ENCODE assay signal across 14 mouse cellular contexts in the genomic region with DNA sequence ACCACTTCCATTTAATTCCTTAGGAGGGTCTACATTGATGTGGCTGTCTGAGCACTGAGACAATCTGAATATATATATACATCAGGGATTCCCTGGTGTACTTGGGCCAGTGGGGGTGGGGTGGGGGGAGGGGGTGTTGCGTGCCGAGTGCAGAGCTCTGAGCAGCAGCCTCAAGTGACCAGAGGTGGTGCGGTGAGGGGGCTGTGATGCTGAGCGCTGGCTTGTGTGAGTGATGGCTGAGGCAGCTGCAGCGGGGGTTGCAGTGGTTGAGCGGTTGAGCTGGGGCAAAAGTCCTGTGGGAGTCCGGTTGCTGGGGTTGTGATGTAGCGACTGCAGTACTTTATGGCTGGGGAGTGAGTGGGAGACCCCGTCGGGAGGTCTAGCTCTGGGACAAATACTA. TPM values are rescaled to one million over a fixed set of nuclear protein-coding genes. Genes with fewer than 3 reads are reported as not detected.
A peak's percentile ranks its signal among the peaks of the same experiment; 100 is the strongest.
DNase-seq lines count a peak whose midpoint lies in the region; ATAC-seq lines count a peak whose summit lies in the region.
"Had no signal": no experiment of that assay in that cellular context is flagged by ENCODE, and none has a peak within 500 bp of the region (broad histone marks: within the 10 kb centered on the region; RNA-seq: fewer than 3 reads in every experiment).

No protein-coding gene starts in this region.

- no peaks in the 10 kb centered on the region for H3K27me3 ChIP-seq in forebrain, embryonic 10.5 days (ENCODE audit: poor library complexity, severe bottlenecking)
- no peaks in the 10 kb centered on the region for H3K27me3 ChIP-seq in forebrain, embryonic 13.5 days
- no peaks in the 10 kb centered on the region for H3K27me3 ChIP-seq in embryonic facial prominence, embryonic 11.5 days (ENCODE audit: control insufficient read depth, insufficient read depth, low read length)
- no peaks in the 10 kb centered on the region for H3K27me3 ChIP-seq in limb, embryonic 13.5 days
- H3K27me3 ChIP-seq in neural tube, embryonic 13.5 days = no peaks in the 10 kb centered on the region

- no peak overlapping the region for H3K9ac ChIP-seq in forebrain, embryonic 13.5 days
- no peak overlapping the region for H3K9ac ChIP-seq in embryonic facial prominence, embryonic 11.5 days (replicated peaks; ENCODE audit: low read length)
- no peak overlapping the region for H3K9ac ChIP-seq in limb, embryonic 13.5 days
- peak overlapping the region; percentile 41; the same call in 1 of the 2 replicates for H3K9ac ChIP-seq in neural tube, embryonic 13.5 days

- ATAC-seq in forebrain, embryonic 13.5 days = no peak
- ATAC-seq in embryonic facial prominence, embryonic 11.5 days (replicated peaks; ENCODE audit: insufficient number of reproducible peaks, low FRiP score, low TSS enrichment, low read depth) = peak; percentile 56; the same call in 1 of the 2 replicates
- no peak; the same call in 1 of the 2 replicates for ATAC-seq in limb, embryonic 13.5 days (ENCODE audit: low FRiP score, low read depth)
- ATAC-seq in neural tube, embryonic 13.5 days (ENCODE audit: low read depth) = peak; percentile 47; the same call in 1 of the 2 replicates

- peak; percentile 16 for DNase-seq in forebrain, embryonic 10.5 days (ENCODE audit: extremely low spot score, low spot score)
- DNase-seq in embryonic facial prominence, embryonic 11.5 days (ENCODE audit: low spot score) = peak; percentile 36
- DNase-seq in spleen, adult 12 weeks (ENCODE audit: low spot score) = no peak
- no peak for DNase-seq in frontal cortex, postnatal 14 days (ENCODE audit: low spot score in 2 of 2)
- DNase-seq in cerebellum, postnatal 10 days = no peak
- DNase-seq: adrenal gland, adult 8-10 months; gastrocnemius, postnatal 10 days; heart, postnatal 10 days; right cerebral cortex, postnatal 25 days had no signal

- no peak overlapping the region for H3K4me3 ChIP-seq in forebrain, embryonic 10.5 days
- no peak overlapping the region for H3K4me3 ChIP-seq in forebrain, embryonic 13.5 days
- H3K4me3 ChIP-seq in embryonic facial prominence, embryonic 11.5 days (ENCODE audit: low read depth, low read length) = no peak overlapping the region
- H3K4me3 ChIP-seq in limb, embryonic 13.5 days = no peak overlapping the region
- no peak overlapping the region for H3K4me3 ChIP-seq in neural tube, embryonic 13.5 days

- WGBS in forebrain, embryonic 10.5 days = 18% methylated on average over 10 of the region's 10 CpGs
- 17% methylated on average over 10 of the region's 10 CpGs for WGBS in forebrain, embryonic 13.5 days
- WGBS in embryonic facial prominence, embryonic 11.5 days = 13% methylated on average over 10 of the region's 10 CpGs
- 10% methylated on average over 10 of the region's 10 CpGs for WGBS in limb, embryonic 13.5 days
- 16% methylated on average over 10 of the region's 10 CpGs for WGBS in neural tube, embryonic 13.5 days

- no peak overlapping the region for H3K27ac ChIP-seq in forebrain, embryonic 10.5 days
- no peak overlapping the region for H3K27ac ChIP-seq in forebrain, embryonic 13.5 days
- no peak overlapping the region for H3K27ac ChIP-seq in embryonic facial prominence, embryonic 11.5 days (replicated peaks; ENCODE audit: low read depth, low read length)
- no peak overlapping the region for H3K27ac ChIP-seq in limb, embryonic 13.5 days
- no peak overlapping the region for H3K27ac ChIP-seq in neural tube, embryonic 13.5 days (replicated peaks)
- H3K27ac ChIP-seq: kidney, postnatal 0 days had no signal

- H3K4me2 ChIP-seq in forebrain, embryonic 13.5 days = no peak overlapping the region
- no peak overlapping the region for H3K4me2 ChIP-seq in embryonic facial prominence, embryonic 11.5 days (ENCODE audit: low read depth, low read length)
- H3K4me2 ChIP-seq in limb, embryonic 13.5 days (replicated peaks) = peak overlapping the region; percentile 38
- H3K4me2 ChIP-seq in neural tube, embryonic 13.5 days = peak overlapping the region; percentile 29

- H3K9me3 ChIP-seq in forebrain, embryonic 10.5 days = no peaks in the 10 kb centered on the region
- H3K9me3 ChIP-seq in forebrain, embryonic 13.5 days (replicated peaks) = no peaks in the 10 kb centered on the region
- no peaks in the 10 kb centered on the region for H3K9me3 ChIP-seq in embryonic facial prominence, embryonic 11.5 days (replicated peaks; ENCODE audit: control insufficient read depth, low read length)
- no peaks in the 10 kb centered on the region for H3K9me3 ChIP-seq in limb, embryonic 13.5 days
- H3K9me3 ChIP-seq in neural tube, embryonic 13.5 days = no peaks in the 10 kb centered on the region

- H3K4me1 ChIP-seq in forebrain, embryonic 10.5 days = peaks cover 6% of the 10 kb centered on the region
- no peaks in the 10 kb centered on the region for H3K4me1 ChIP-seq in forebrain, embryonic 13.5 days
- H3K4me1 ChIP-seq in embryonic facial prominence, embryonic 11.5 days (ENCODE audit: control insufficient read depth, insufficient read depth, low read length) = no peaks in the 10 kb centered on the region
- H3K4me1 ChIP-seq in limb, embryonic 13.5 days = no peaks in the 10 kb centered on the region
- peaks cover 5% of the 10 kb centered on the region; the same call in 1 of the 2 replicates for H3K4me1 ChIP-seq in neural tube, embryonic 13.5 days (replicated peaks)

- H3K36me3 ChIP-seq in forebrain, embryonic 10.5 days (replicated peaks) = no peaks in the 10 kb centered on the region
- no peaks in the 10 kb centered on the region for H3K36me3 ChIP-seq in forebrain, embryonic 13.5 days (ENCODE audit: poor library complexity, severe bottlenecking)
- no peaks in the 10 kb centered on the region for H3K36me3 ChIP-seq in embryonic facial prominence, embryonic 11.5 days (replicated peaks; ENCODE audit: control insufficient read depth, insufficient read depth, low read depth, low read length)
- H3K36me3 ChIP-seq in limb, embryonic 13.5 days = no peaks in the 10 kb centered on the region
- H3K36me3 ChIP-seq in neural tube, embryonic 13.5 days = no peaks in the 10 kb centered on the region

RNA-seq across cellular contexts. Expression of a gene that starts 10.7 kb away (rescaled TPM):
- not detected in 2 replicates for polyA plus RNA-seq in forebrain, embryonic 10.5 days (2016; fragmentation: Nextera tagmentation; extraction: Ambion mirVana)
- not detected in 2 replicates for polyA plus RNA-seq in forebrain, embryonic 13.5 days (2015; fragmentation: Nextera tagmentation; extraction: Ambion mirVana)
- polyA plus RNA-seq in embryonic facial prominence, embryonic 11.5 days (2014; fragmentation: Nextera tagmentation; extraction: Ambion mirVana) = not detected in 2 replicates
- polyA plus RNA-seq in limb, embryonic 13.5 days (2015; fragmentation: Nextera tagmentation; extraction: Ambion mirVana) = not detected in 2 replicates
- not detected in 2 replicates for polyA plus RNA-seq in neural tube, embryonic 13.5 days (2015; fragmentation: Nextera tagmentation; extraction: Ambion mirVana)
- polyA plus RNA-seq: kidney, postnatal 0 days; lung, embryonic 16.5 days had no signal

RNA-seq across cellular contexts. Expression of a gene that starts 16.9 kb away (rescaled TPM):
- polyA plus RNA-seq in forebrain, embryonic 10.5 days (2016; fragmentation: Nextera tagmentation; extraction: Ambion mirVana) = 1.5 and 2.3 TPM in 2 replicates
- 0.37 and 0.67 TPM in 2 replicates for polyA plus RNA-seq in forebrain, embryonic 13.5 days (2015; fragmentation: Nextera tagmentation; extraction: Ambion mirVana)
- polyA plus RNA-seq in embryonic facial prominence, embryonic 11.5 days (2014; fragmentation: Nextera tagmentation; extraction: Ambion mirVana) = 0.14 and 0.67 TPM in 2 replicates
- 0.27 and 0.33 TPM in 2 replicates for polyA plus RNA-seq in limb, embryonic 13.5 days (2015; fragmentation: Nextera tagmentation; extraction: Ambion mirVana)
- 0.29 and 0.32 TPM in 2 replicates for polyA plus RNA-seq in neural tube, embryonic 13.5 days (2015; fragmentation: Nextera tagmentation; extraction: Ambion mirVana)

RNA-seq across cellular contexts. Expression of a gene that starts 36.1 kb away (rescaled TPM):
- polyA plus RNA-seq in forebrain, embryonic 10.5 days (2016; fragmentation: Nextera tagmentation; extraction: Ambion mirVana) = 0.21 and 0.22 TPM in 2 replicates
- polyA plus RNA-seq in forebrain, embryonic 13.5 days (2015; fragmentation: Nextera tagmentation; extraction: Ambion mirVana) = 0.17 and 0.28 TPM in 2 replicates
- polyA plus RNA-seq in embryonic facial prominence, embryonic 11.5 days (2014; fragmentation: Nextera tagmentation; extraction: Ambion mirVana) = 0.32 TPM in 1 of 2 replicates, not detected in the other
- polyA plus RNA-seq in limb, embryonic 13.5 days (2015; fragmentation: Nextera tagmentation; extraction: Ambion mirVana) = 0.62 and 0.70 TPM in 2 replicates
- polyA plus RNA-seq in neural tube, embryonic 13.5 days (2015; fragmentation: Nextera tagmentation; extraction: Ambion mirVana) = 0.41 TPM in 1 of 2 replicates, not detected in the other

RNA-seq across cellular contexts. Expression of a gene that starts 44.4 kb away (rescaled TPM):
- 14.6 and 15.3 TPM in 2 replicates for polyA plus RNA-seq in forebrain, embryonic 10.5 days (2016; fragmentation: Nextera tagmentation; extraction: Ambion mirVana)
- polyA plus RNA-seq in forebrain, embryonic 13.5 days (2015; fragmentation: Nextera tagmentation; extraction: Ambion mirVana) = 13.2 and 16.0 TPM in 2 replicates
- polyA plus RNA-seq in embryonic facial prominence, embryonic 11.5 days (2014; fragmentation: Nextera tagmentation; extraction: Ambion mirVana) = 19.3 and 19.6 TPM in 2 replicates
- polyA plus RNA-seq in limb, embryonic 13.5 days (2015; fragmentation: Nextera tagmentation; extraction: Ambion mirVana) = 14.4 and 15.4 TPM in 2 replicates
- polyA plus RNA-seq in neural tube, embryonic 13.5 days (2015; fragmentation: Nextera tagmentation; extraction: Ambion mirVana) = 13.9 and 14.7 TPM in 2 replicates

RNA-seq across cellular contexts. Expression of a gene that starts 48.0 kb away (rescaled TPM):
- 15.7 and 18.4 TPM in 2 replicates for polyA plus RNA-seq in forebrain, embryonic 10.5 days (2016; fragmentation: Nextera tagmentation; extraction: Ambion mirVana)
- polyA plus RNA-seq in forebrain, embryonic 13.5 days (2015; fragmentation: Nextera tagmentation; extraction: Ambion mirVana) = 20.2 and 23.1 TPM in 2 replicates
- polyA plus RNA-seq in embryonic facial prominence, embryonic 11.5 days (2014; fragmentation: Nextera tagmentation; extraction: Ambion mirVana) = 8.1 and 9.1 TPM in 2 replicates
- polyA plus RNA-seq in limb, embryonic 13.5 days (2015; fragmentation: Nextera tagmentation; extraction: Ambion mirVana) = 15.0 and 15.2 TPM in 2 replicates
- 20.1 and 21.1 TPM in 2 replicates for polyA plus RNA-seq in neural tube, embryonic 13.5 days (2015; fragmentation: Nextera tagmentation; extraction: Ambion mirVana)

Comparison
In these comparisons a context has a peak if more than half of its experiments do, and no peak if none do; other contexts are left out.
1. DNase-seq: peak in forebrain, embryonic 10.5 days (single experiment) and embryonic facial prominence, embryonic 11.5 days (single experiment); none in spleen, adult 12 weeks (single experiment), frontal cortex, postnatal 14 days (0 of 2) and cerebellum, postnatal 10 days (0 of 2).
2. ATAC-seq: peak in embryonic facial prominence, embryonic 11.5 days (single experiment) and neural tube, embryonic 13.5 days (single experiment); none in forebrain, embryonic 13.5 days (single experiment) and limb, embryonic 13.5 days (single experiment).
3. H3K4me2 ChIP-seq: peak in limb, embryonic 13.5 days (single experiment) and neural tube, embryonic 13.5 days (single experiment); none in forebrain, embryonic 13.5 days (single experiment) and embryonic facial prominence, embryonic 11.5 days (single experiment).